Mouse (Mus musculus) heart, embryonic 12.5 days (tissue): ENCODE results near the gene 0610010K14Rik. TPM values are rescaled to one million over a fixed set of nuclear protein-coding genes. Genes with fewer than 3 reads are reported as not detected.
A peak's percentile ranks its signal among the peaks of the same experiment; 100 is the strongest.

Experiments
- ATAC-seq: fragments of 200-750 bp; cut with Nextera tagmentation; 2 replicates; pipeline ENCODE4 v1.8.0; 2017; ENCODE audit warnings: moderate TSS enrichment, moderate library complexity; ENCODE audit not compliant: insufficient number of reproducible peaks, low FRiP score
- H3K27ac ChIP-seq: fragments of 300-500 bp; sonication (generic); 2 replicates; pipeline ENCODE4 v1.5.1; 2016; ENCODE audit warnings: mild to moderate bottlenecking, moderate library complexity; ENCODE audit not compliant: poor library complexity, severe bottlenecking
- H3K27me3 ChIP-seq: fragments of 300-500 bp; sonication (generic); replicated peaks from 2 replicates; pipeline ENCODE4 v1.6.1; 2016; ENCODE audit warnings: mild to moderate bottlenecking, moderate library complexity
- H3K36me3 ChIP-seq: fragments of 300-500 bp; sonication (generic); 2 replicates; pipeline ENCODE4 v1.6.1; 2016; ENCODE audit warnings: mild to moderate bottlenecking, moderate library complexity
- H3K4me1 ChIP-seq: fragments of 300-500 bp; sonication (generic); replicated peaks from 2 replicates; pipeline ENCODE4 v1.6.1; 2016; ENCODE audit warnings: mild to moderate bottlenecking
- H3K4me2 ChIP-seq: fragments of 300-500 bp; sonication (generic); 2 replicates; pipeline ENCODE4 v1.6.1; 2016; ENCODE audit warnings: mild to moderate bottlenecking, moderate library complexity
- H3K4me3 ChIP-seq: fragments of 300-500 bp; sonication (generic); 2 replicates; pipeline ENCODE4 v1.5.1; 2016; ENCODE audit warnings: mild to moderate bottlenecking
- H3K9ac ChIP-seq: fragments of 300-500 bp; sonication (generic); 2 replicates; pipeline ENCODE4 v1.6.1; 2016; ENCODE audit warnings: mild to moderate bottlenecking, moderate library complexity
- H3K9me3 ChIP-seq: fragments of 300-500 bp; sonication (generic); replicated peaks from 2 replicates; pipeline ENCODE4 v1.6.1; 2016; ENCODE audit warnings: mild to moderate bottlenecking, moderate library complexity
- WGBS: fragments of 180-500 bp; shearing (Covaris S2); methylation state at CpG from one replicate; pipeline ENCODE4 v1.1.7; 2016; 5-methylcytosine and 5-hydroxymethylcytosine counted together
- polyA plus RNA-seq: library from polyadenylated mRNA; unstranded; fragments of >200 nt; fragmentation: Nextera tagmentation; extraction: Ambion mirVana; gene quantifications from 2 replicates; pipeline ENCODE4 v1.2.1, GENCODE M21; 2016

Gene 0610010K14Rik
- polyA plus RNA-seq, result 125 and 126 TPM in 2 replicates

DNA sequence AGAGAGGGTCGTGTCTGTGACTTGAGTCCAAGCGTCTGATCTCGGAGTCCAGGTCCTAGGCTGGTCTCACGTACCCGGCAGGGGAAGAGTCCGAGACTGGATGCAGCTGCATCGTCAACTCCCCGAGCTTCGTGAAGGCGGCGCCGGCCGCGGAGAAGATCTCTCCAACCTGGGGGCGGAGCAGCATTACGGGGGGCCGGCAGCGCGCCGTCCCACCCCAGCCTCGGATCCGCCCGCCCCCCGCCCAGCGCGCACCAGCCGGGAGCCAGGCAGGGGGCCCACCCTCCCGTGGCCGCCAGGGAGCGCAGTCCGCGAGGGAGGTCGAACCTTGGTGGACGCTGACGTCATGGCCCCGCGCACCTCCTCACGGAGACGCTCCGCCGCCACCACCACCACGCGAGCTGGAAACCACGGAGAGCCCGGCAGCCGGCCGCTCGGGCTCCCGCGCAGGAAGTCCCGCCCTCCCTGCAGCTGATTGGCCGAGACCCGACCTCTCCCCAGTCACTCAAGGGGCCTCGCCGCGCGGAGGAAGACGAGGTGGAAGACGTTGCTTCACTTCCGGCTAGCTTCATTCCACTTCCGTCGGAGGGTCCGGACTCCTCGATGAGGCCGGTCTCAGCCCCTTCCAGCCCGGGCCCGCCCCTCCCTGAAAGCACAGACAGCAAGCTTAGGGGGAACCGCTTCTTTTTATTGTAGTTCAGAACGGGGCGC, at the start of gene 0610010K14Rik:
0610010K14Rik (minus strand) TSS at position 458 of the 711 bp plus-strand sequence.
- peaks cover 40% of the 10 kb centered on the region for H3K4me1 ChIP-seq
- no peaks in the 10 kb centered on the region for H3K9me3 ChIP-seq
- H3K4me2 ChIP-seq, result peak within 1 kb of the TSS; percentile 94
- peak within 1 kb of the TSS; percentile 91 for H3K27ac ChIP-seq
- peak; percentile 94 for ATAC-seq
- H3K27me3 ChIP-seq, result no peaks in the 10 kb centered on the region; the same call in 1 of the 2 replicates
- peak within 1 kb of the TSS; percentile 95 for H3K4me3 ChIP-seq
- H3K36me3 ChIP-seq, result peaks cover 18% of the 10 kb centered on the region
- peak within 1 kb of the TSS; percentile 95 for H3K9ac ChIP-seq
- under 1% methylated on average over 70 of the region's 70 CpGs for WGBS

DNA sequence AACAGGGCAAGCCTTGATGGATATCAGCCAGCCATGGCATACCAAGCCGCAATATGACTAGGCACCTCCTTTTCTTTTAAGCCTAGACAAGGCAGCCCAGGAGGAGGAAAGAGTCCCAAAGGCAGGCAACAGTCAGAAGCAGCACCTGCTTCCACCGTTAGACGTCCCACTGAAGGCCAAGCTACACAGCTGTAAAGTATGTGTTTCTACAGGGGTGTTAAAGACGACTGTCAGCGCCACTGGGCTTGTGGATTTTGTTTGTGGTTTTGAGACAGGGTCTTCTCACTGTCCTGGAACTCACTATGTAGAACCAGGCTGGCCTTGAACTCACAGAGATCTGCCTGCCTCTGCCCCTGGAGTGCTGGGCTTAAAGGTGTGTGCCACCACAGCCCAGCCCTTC, 48.0 kb upstream of the 0610010K14Rik start:
- no peak overlapping the region for H3K4me3 ChIP-seq
- no peaks in the 10 kb centered on the region for H3K9me3 ChIP-seq
- H3K4me1 ChIP-seq, result peaks cover 3% of the 10 kb centered on the region; the same call in 1 of the 2 replicates
- 59% methylated on average over 5 of the region's 5 CpGs for WGBS
- no peak for ATAC-seq
- H3K36me3 ChIP-seq, result no peaks in the 10 kb centered on the region
- H3K4me2 ChIP-seq, result no peak overlapping the region
- H3K9ac ChIP-seq, result no peak overlapping the region
- no peaks in the 10 kb centered on the region for H3K27me3 ChIP-seq
- no peak overlapping the region for H3K27ac ChIP-seq

DNA sequence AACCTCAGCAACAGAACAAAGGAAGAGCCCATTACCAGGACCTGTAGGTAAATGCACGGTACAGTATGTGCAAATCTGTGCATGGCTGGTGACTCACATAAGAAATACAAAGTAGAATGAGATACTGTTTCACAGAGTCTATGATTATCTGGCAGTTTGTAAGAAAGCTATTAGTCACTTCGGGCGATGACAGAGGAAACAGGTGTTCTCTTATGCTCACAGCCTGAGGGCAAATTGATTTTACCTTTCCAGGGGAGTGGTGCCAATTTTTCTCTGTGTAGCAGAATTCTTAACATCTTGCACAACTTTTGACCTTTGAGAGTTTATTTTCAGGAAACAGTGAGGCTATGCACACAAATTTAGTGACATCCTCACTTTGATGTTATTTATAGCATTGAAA, 47.0 kb upstream of the 0610010K14Rik start:
- Histone ChIP-seq H3K4me1 (peaks cover 6% of the 10 kb centered on the region; the same call in 1 of the 2 replicates), H3K27me3 (no peaks in the 10 kb centered on the region), H3K27ac (no peak overlapping the region), H3K9ac (no peak overlapping the region), H3K36me3 (no peaks in the 10 kb centered on the region), H3K4me2 (no peak overlapping the region), H3K4me3 (no peak overlapping the region), H3K9me3 (0 out of 2 replicates have a peak, but pooled peaks cover 2% of the 10 kb centered on the region)
- WGBS, result 61% methylated on average over 3 of the region's 3 CpGs
- no peak for ATAC-seq

DNA sequence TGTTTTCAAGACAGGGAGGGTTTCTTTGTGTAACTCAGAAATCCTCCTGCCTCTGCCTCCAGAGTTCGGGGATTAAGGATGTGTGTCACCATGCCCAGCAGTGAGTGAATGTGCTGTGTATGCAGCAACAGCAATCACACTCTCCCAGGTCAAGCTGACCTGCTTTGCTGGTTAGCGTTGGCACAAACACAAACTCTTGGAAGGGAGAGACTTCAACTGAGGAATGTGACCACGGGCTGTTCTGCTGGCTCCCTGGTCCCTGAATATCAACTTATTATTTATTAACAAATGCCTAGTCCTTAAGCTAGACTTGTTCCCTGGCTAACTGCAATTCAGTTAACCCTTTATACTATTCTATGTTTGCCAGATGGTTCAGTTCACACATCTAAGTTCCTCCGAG, 46.0 kb upstream of the 0610010K14Rik start:
- no peak overlapping the region for H3K27ac ChIP-seq
- H3K27me3 ChIP-seq, result no peaks in the 10 kb centered on the region
- H3K4me3 ChIP-seq, result no peak overlapping the region
- H3K9ac ChIP-seq, result no peak overlapping the region
- ATAC-seq, result no peak
- 0 out of 2 replicates have a peak, but pooled peaks cover 5% of the 10 kb centered on the region for H3K4me1 ChIP-seq
- no peak overlapping the region for H3K4me2 ChIP-seq
- 0 out of 2 replicates have a peak, but pooled peaks cover 3% of the 10 kb centered on the region for H3K9me3 ChIP-seq
- H3K36me3 ChIP-seq, result no peaks in the 10 kb centered on the region
- WGBS, result 77% methylated on average over 4 of the region's 4 CpGs

DNA sequence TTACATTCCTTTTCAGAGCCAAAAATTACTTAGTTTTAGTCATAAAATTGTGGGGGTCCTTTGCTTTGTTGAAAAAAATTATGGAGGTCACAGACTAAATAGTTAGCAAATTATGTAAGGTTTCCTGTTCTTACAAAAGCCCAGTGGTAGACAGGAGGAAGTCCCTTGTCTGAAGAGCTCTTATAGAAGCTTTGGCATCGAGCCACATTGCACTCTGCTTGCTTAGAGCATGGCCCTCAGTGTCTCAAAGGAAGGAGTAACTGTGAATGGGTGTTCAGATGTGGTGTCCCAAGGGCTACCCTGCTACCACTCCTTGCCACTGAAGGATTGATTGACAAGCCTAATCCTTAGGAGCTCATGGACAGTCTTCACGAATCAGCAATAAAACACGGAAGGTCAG, 42.7 kb upstream of the 0610010K14Rik start:
- ATAC-seq, result no peak
- H3K4me2 ChIP-seq, result no peak overlapping the region
- 56% methylated on average over 3 of the region's 3 CpGs for WGBS
- H3K27me3 ChIP-seq, result no peaks in the 10 kb centered on the region
- no peaks in the 10 kb centered on the region for H3K36me3 ChIP-seq
- 0 out of 2 replicates have a peak, but pooled peaks cover 6% of the 10 kb centered on the region for H3K9me3 ChIP-seq
- no peak overlapping the region for H3K9ac ChIP-seq
- no peak overlapping the region for H3K27ac ChIP-seq
- H3K4me1 ChIP-seq, result 0 out of 2 replicates have a peak, but pooled peaks cover 10% of the 10 kb centered on the region
- H3K4me3 ChIP-seq, result no peak overlapping the region

DNA sequence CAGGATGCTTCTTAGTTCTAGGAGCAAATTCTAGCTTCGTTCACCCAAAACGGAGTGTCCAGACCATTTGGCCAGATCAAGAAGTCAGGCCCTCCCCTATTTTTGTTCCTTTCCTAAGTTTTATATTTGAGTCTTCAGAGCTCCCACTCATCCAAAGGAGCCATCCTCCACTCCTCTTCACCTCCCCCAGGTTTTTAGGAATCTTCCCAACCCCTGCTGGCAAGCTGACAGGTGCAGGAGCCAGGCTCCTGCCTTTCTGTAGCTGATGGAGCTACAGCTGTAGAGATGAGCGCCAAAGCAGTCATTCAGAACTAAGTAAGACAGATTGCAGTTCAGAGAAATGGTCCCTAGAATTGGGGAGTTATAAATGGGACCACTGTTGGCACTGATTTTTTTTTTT, 41.2 kb upstream of the 0610010K14Rik start:
- no peak for ATAC-seq
- Histone ChIP-seq H3K27me3 (no peaks in the 10 kb centered on the region), H3K4me3 (no peak overlapping the region), H3K9ac (no peak overlapping the region), H3K36me3 (no peaks in the 10 kb centered on the region), H3K4me1 (0 out of 2 replicates have a peak, but pooled peaks cover 10% of the 10 kb centered on the region), H3K27ac (no peak overlapping the region), H3K9me3 (0 out of 2 replicates have a peak, but pooled peaks cover 6% of the 10 kb centered on the region), H3K4me2 (no peak overlapping the region)
- 84% methylated on average over 3 of the region's 3 CpGs for WGBS

DNA sequence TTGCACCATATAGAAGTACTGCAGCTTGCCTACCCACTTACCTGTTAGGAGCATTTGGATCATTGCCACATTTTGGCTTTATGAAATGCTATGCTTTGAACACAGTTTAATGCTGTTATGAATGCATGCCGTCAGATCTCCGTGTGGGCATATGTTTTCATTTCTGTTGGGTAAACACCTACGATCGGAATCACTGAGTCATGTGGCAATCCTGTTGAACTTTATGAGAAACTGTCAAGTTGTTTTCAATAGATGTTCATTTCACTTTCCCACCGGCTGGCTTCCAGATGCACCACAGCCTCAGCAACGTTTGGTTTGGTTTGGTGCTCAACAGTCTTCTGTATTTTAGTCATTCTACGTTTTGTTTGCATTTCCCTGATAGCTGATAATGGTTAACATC, 33.9 kb upstream of the 0610010K14Rik start:
- WGBS, result 76% methylated on average over 7 of the region's 7 CpGs

DNA sequence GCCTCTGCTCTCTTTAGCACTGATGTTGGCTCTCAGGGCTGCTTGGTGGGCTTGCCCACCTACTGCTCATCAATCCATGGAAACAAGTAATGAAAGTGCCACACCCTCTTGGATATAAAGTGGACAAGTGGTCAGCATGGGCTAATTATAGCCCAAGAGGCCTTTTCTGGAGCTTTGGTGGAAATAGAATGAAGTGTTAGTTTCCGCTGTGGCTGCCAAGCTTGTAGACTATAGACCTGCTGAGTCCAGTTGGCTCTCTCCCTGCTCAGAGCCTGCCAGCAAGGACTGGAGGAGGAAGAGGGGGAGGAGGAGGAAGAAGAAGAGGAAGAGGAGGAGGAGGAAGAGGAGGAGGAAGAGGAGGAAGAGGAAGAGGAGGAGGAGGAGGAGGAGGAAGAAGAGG, 28.7 kb upstream of the 0610010K14Rik start:
- H3K4me2 ChIP-seq, result no peak overlapping the region
- no peaks in the 10 kb centered on the region for H3K36me3 ChIP-seq
- no peaks in the 10 kb centered on the region for H3K27me3 ChIP-seq
- 73% methylated on average over 1 of the region's 1 CpGs for WGBS
- peaks cover 15% of the 10 kb centered on the region for H3K4me1 ChIP-seq
- H3K9ac ChIP-seq, result no peak overlapping the region
- no peak for ATAC-seq
- peaks cover 2% of the 10 kb centered on the region; the same call in 1 of the 2 replicates for H3K9me3 ChIP-seq
- H3K4me3 ChIP-seq, result no peak overlapping the region
- H3K27ac ChIP-seq, result peak overlapping the region; percentile 38; the same call in 1 of the 2 replicates

More for the DNA sequence above, 33.9 kb upstream of the 0610010K14Rik start:
- Histone ChIP-seq H3K27me3 (no peaks in the 10 kb centered on the region), H3K4me1 (peaks cover 9% of the 10 kb centered on the region), H3K27ac (no peak overlapping the region), H3K36me3 (no peaks in the 10 kb centered on the region), H3K9me3 (no peaks in the 10 kb centered on the region), H3K4me3 (no peak overlapping the region), H3K4me2 (no peak overlapping the region), H3K9ac (no peak overlapping the region)
- ATAC-seq, result no peak

DNA sequence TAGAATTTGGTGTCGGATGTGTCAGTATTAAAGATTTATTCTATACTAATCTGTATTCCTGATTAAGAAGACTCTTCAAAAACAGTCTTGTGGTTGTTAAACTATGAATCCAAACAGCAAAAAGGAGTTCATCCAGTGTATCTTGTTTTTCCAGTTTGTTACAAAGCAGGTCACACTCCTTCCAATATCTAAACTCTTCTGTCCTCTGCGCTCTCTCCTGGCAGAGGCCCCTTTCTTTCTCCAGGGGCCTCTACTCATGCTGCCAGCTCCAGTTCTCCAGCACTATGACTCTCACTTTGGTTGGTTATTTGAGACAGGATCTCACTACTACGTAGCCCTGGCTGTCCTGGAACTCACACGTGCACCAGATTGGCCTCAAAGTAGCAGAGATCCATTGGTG, 28.1 kb upstream of the 0610010K14Rik start:
- no peaks in the 10 kb centered on the region for H3K27me3 ChIP-seq
- 68% methylated on average over 4 of the region's 4 CpGs for WGBS
- no peak for ATAC-seq
- peaks cover 2% of the 10 kb centered on the region; the same call in 1 of the 2 replicates for H3K9me3 ChIP-seq
- H3K9ac ChIP-seq, result no peak overlapping the region
- H3K27ac ChIP-seq, result no peak overlapping the region
- H3K4me2 ChIP-seq, result no peak overlapping the region
- H3K36me3 ChIP-seq, result no peaks in the 10 kb centered on the region
- no peak overlapping the region for H3K4me3 ChIP-seq
- peaks cover 15% of the 10 kb centered on the region for H3K4me1 ChIP-seq

DNA sequence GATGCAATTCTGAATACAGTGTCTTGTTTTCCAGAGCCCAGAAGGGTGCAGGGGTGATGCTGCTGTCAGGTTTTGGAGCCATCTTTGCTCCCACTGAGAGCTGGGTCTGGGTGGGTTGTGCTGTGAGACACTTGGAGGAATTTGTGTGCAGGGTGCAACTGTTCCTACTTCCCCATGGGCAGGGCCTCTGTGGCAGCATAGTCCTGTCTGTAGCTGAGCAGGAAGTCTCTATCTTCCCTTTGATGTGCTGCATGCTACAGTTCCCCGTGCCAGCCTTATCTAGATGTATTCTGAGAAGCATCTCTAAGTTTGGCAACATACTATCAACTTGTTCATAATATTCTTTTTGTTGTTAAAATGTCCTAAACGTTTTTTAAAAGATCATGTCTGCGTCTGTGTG, 27.5 kb upstream of the 0610010K14Rik start:
- H3K36me3 ChIP-seq, result no peaks in the 10 kb centered on the region
- H3K9me3 ChIP-seq, result peaks cover 2% of the 10 kb centered on the region; the same call in 1 of the 2 replicates
- H3K4me2 ChIP-seq, result no peak overlapping the region
- 41% methylated on average over 3 of the region's 3 CpGs for WGBS
- ATAC-seq, result no peak
- H3K27me3 ChIP-seq, result no peaks in the 10 kb centered on the region
- peaks cover 15% of the 10 kb centered on the region for H3K4me1 ChIP-seq
- H3K27ac ChIP-seq, result no peak overlapping the region
- H3K9ac ChIP-seq, result no peak overlapping the region
- no peak overlapping the region for H3K4me3 ChIP-seq

DNA sequence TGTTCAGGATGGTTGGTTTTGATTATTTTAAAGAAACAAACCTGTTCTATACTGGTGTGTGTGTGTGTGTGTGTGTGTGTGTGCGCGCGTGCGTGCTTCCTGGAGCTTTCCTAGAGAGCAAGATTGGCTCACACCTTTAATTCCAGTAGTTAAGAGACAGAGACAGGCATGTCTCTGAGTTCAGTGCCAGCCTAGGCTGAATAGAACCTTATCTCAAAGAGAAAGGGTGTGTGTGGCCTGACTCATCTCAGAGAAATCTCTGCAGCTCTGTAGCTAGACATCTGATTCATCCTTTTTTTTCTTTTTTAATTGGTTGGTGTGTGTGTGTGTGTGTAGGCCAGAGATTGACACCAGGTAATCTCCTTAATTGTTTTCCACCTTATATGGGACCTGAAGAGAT, 21.3 kb upstream of the 0610010K14Rik start:
- no peak overlapping the region for H3K27ac ChIP-seq
- peaks cover 2% of the 10 kb centered on the region; the same call in 1 of the 2 replicates for H3K9me3 ChIP-seq
- H3K36me3 ChIP-seq, result no peaks in the 10 kb centered on the region
- H3K4me2 ChIP-seq, result no peak overlapping the region
- no peak for ATAC-seq
- peaks cover 10% of the 10 kb centered on the region; the same call in 1 of the 2 replicates for H3K4me1 ChIP-seq
- no peak overlapping the region for H3K9ac ChIP-seq
- 85% methylated on average over 4 of the region's 4 CpGs for WGBS
- no peak overlapping the region for H3K4me3 ChIP-seq
- peaks cover 31% of the 10 kb centered on the region for H3K27me3 ChIP-seq
